Mouse (Mus musculus): ENCODE results near the gene Znhit6.

Gene Znhit6

GRCm38 (mm10) chr3:145575743-145576481 is at the start of gene Znhit6:
TSS of gene Znhit6 (plus strand) at chr3:145576205.
- TF ChIP-seq GATA4 (IDR thresholded peaks at IDR 0.05; ENCODE audit: insufficient replicate concordance, low read length) = no peak

- no peak for TF ChIP-seq GATA4 (IDR thresholded peaks at IDR 0.05; ENCODE audit: insufficient replicate concordance, low read length)
Measured at GRCm38 (mm10) chr3:145537870-145538269, 38.1 kb upstream of the Znhit6 start.

- no peak for TF ChIP-seq GATA4 (IDR thresholded peaks at IDR 0.05; ENCODE audit: insufficient replicate concordance, low read length)
Measured at GRCm38 (mm10) chr3:145548441-145549415, 27.3 kb upstream of the Znhit6 start.

GRCm38 (mm10) chr3:145550216-145550615 is 25.8 kb upstream of the Znhit6 start:
- TF ChIP-seq GATA4 (IDR thresholded peaks at IDR 0.05; ENCODE audit: insufficient replicate concordance, low read length) = no peak

- no peak for TF ChIP-seq GATA4 (IDR thresholded peaks at IDR 0.05; ENCODE audit: insufficient replicate concordance, low read length)
Measured at GRCm38 (mm10) chr3:145554388-145554787, 21.6 kb upstream of the Znhit6 start.

- TF ChIP-seq GATA4 (IDR thresholded peaks at IDR 0.05; ENCODE audit: insufficient replicate concordance, low read length) = no peak
Measured at GRCm38 (mm10) chr3:145556206-145556605, 19.8 kb upstream of the Znhit6 start.

GRCm38 (mm10) chr3:145559675-145560074 is 16.3 kb upstream of the Znhit6 start:
- no peak for TF ChIP-seq GATA4 (IDR thresholded peaks at IDR 0.05; ENCODE audit: insufficient replicate concordance, low read length)

- no peak for TF ChIP-seq GATA4 (IDR thresholded peaks at IDR 0.05; ENCODE audit: insufficient replicate concordance, low read length)
Measured at GRCm38 (mm10) chr3:145560117-145560516, 15.9 kb upstream of the Znhit6 start.

GRCm38 (mm10) chr3:145574468-145574867 is 1.5 kb upstream of the Znhit6 start:
- no peak for TF ChIP-seq GATA4 (IDR thresholded peaks at IDR 0.05; ENCODE audit: insufficient replicate concordance, low read length)

GRCm38 (mm10) chr3:145575340-145575739 is 665 bp upstream of the Znhit6 start:
- TF ChIP-seq GATA4 (IDR thresholded peaks at IDR 0.05; ENCODE audit: insufficient replicate concordance, low read length) = no peak

- no peak for TF ChIP-seq GATA4 (IDR thresholded peaks at IDR 0.05; ENCODE audit: insufficient replicate concordance, low read length)
Measured at GRCm38 (mm10) chr3:145576482-145576822, 447 bp downstream of the Znhit6 start.

- TF ChIP-seq GATA4 (IDR thresholded peaks at IDR 0.05; ENCODE audit: insufficient replicate concordance, low read length) = no peak
Measured at GRCm38 (mm10) chr3:145576876-145577275, 871 bp downstream of the Znhit6 start.

- TF ChIP-seq GATA4 (IDR thresholded peaks at IDR 0.05; ENCODE audit: insufficient replicate concordance, low read length) = no peak
Measured at GRCm38 (mm10) chr3:145583043-145583442, 7.0 kb downstream of the Znhit6 start.

- no peak for TF ChIP-seq GATA4 (IDR thresholded peaks at IDR 0.05; ENCODE audit: insufficient replicate concordance, low read length)
Measured at GRCm38 (mm10) chr3:145583522-145584200, 7.7 kb downstream of the Znhit6 start.

- no peak for TF ChIP-seq GATA4 (IDR thresholded peaks at IDR 0.05; ENCODE audit: insufficient replicate concordance, low read length)
Measured at GRCm38 (mm10) chr3:145590562-145590961, 14.6 kb downstream of the Znhit6 start.

Data from liver, adult (tissue).